Mouse (Mus musculus) limb, embryonic 14.5 days (tissue): Measurements from ENCODE around the gene Daam2. TPM values are rescaled to one million over a fixed set of nuclear protein-coding genes. Genes with fewer than 3 reads are reported as not detected.
"Not testable (repeated sequence)": the region's sequence is repeated elsewhere in the genome, so short reads cannot be mapped to it uniquely, and the experiment has no call there.

Experiments used
- ATAC-seq: fragments of 200-750 bp; cut with Nextera tagmentation; 2 replicates; pipeline ENCODE4 v1.8.0; 2017; ENCODE audit warnings: low read depth, moderate number of reproducible peaks, moderate TSS enrichment; ENCODE audit not compliant: low FRiP score
- DNase-seq: peaks from one replicate; pipeline ENCODE4 v3.0.0-alpha.2; 2015; ENCODE audit warnings: low spot score
- H3K27ac ChIP-seq: fragments of 300-500 bp; sonication (generic); replicated peaks from 2 replicates; pipeline ENCODE4 v1.5.1; 2014; ENCODE audit warnings: low read depth, mild to moderate bottlenecking, low read length, moderate library complexity, mixed read lengths
- H3K27me3 ChIP-seq: fragments of 300-500 bp; sonication (generic); 2 replicates; pipeline ENCODE4 v1.6.1; 2014; ENCODE audit warnings: low read length, mixed read lengths; ENCODE audit not compliant: control insufficient read depth, insufficient read depth
- H3K36me3 ChIP-seq: fragments of 300-500 bp; sonication (generic); 2 replicates; pipeline ENCODE4 v1.6.1; 2014; ENCODE audit warnings: mild to moderate bottlenecking, low read length, moderate library complexity, mixed read lengths; ENCODE audit not compliant: control insufficient read depth, insufficient read depth
- H3K4me1 ChIP-seq: fragments of 300-500 bp; sonication (generic); 2 replicates; pipeline ENCODE4 v1.6.1; 2014; ENCODE audit warnings: antibody characterized with exemption, low read length, mixed read lengths; ENCODE audit not compliant: control insufficient read depth, insufficient read depth
- H3K4me2 ChIP-seq: fragments of 300-500 bp; sonication (generic); replicated peaks from 2 replicates; pipeline ENCODE4 v1.6.1; 2014; ENCODE audit warnings: low read depth, mild to moderate bottlenecking, low read length, moderate library complexity; ENCODE audit not compliant: severe bottlenecking
- H3K4me3 ChIP-seq: fragments of 300-500 bp; sonication (generic); replicated peaks from 2 replicates; pipeline ENCODE4 v1.5.1; 2014; ENCODE audit warnings: low read length
- H3K9ac ChIP-seq: fragments of 300-500 bp; sonication (generic); 2 replicates; pipeline ENCODE4 v1.6.1; 2014; ENCODE audit warnings: mild to moderate bottlenecking, low read depth, low read length, moderate library complexity; ENCODE audit not compliant: severe bottlenecking
- H3K9me3 ChIP-seq: fragments of 300-500 bp; sonication (generic); 2 replicates; pipeline ENCODE4 v1.6.1; 2016; ENCODE audit warnings: low read length; ENCODE audit not compliant: control insufficient read depth
- POLR2A ChIP-seq: fragments of 200-500 bp; IDR thresholded peaks from 2 replicates; pipeline ENCODE4 v1.8.0; 2012; ENCODE audit warnings: inconsistent platforms, mild to moderate bottlenecking, moderate library complexity, borderline replicate concordance; ENCODE audit not compliant: insufficient read depth, insufficient read length; ENCODE audit errors: extremely low read depth
- WGBS: fragments of 180-500 bp; shearing (Covaris S2); extraction: QIAGEN DNeasy Blood & Tissue Kit; methylation state at CpG from one replicate; pipeline ENCODE4 v1.1.7; 2014; 5-methylcytosine and 5-hydroxymethylcytosine counted together
- polyA plus RNA-seq, 2 experiments: library from polyadenylated mRNA; depleted of rRNA in 1 of 2; stranded (reverse) in 1 of 2; unstranded in 1 of 2; fragments of >200 nt; fragmentation: Nextera tagmentation in 1 of 2; extraction: Ambion mirVana in 1 of 2; gene quantifications; 2 replicates each; pipeline versions ENCODE4 v1.2.1 to v1.2.3; 2012 to 2014

The Daam2 gene
- polyA plus RNA-seq, 2 experiments, result 8.7 to 30.0 TPM

- ATAC-seq, result no peak
- no peak overlapping the region for H3K4me3 ChIP-seq
- H3K27ac ChIP-seq, result no peak overlapping the region
- H3K27me3 ChIP-seq, result no peaks in the 10 kb centered on the region
- TF ChIP-seq POLR2A, result no peak
- WGBS, result 65% methylated on average over 14 of the region's 14 CpGs
- no peaks in the 10 kb centered on the region for H3K9me3 ChIP-seq
- no peak overlapping the region for H3K9ac ChIP-seq
- H3K4me2 ChIP-seq, result no peak overlapping the region
- no peak for DNase-seq
- H3K36me3 ChIP-seq, result peaks cover 24% of the 10 kb centered on the region
- H3K4me1 ChIP-seq, result no peaks in the 10 kb centered on the region
Observed at GRCm38 (mm10) chr17:49440331-49441130, 123.6 kb downstream of the Daam2 start.

DNA sequence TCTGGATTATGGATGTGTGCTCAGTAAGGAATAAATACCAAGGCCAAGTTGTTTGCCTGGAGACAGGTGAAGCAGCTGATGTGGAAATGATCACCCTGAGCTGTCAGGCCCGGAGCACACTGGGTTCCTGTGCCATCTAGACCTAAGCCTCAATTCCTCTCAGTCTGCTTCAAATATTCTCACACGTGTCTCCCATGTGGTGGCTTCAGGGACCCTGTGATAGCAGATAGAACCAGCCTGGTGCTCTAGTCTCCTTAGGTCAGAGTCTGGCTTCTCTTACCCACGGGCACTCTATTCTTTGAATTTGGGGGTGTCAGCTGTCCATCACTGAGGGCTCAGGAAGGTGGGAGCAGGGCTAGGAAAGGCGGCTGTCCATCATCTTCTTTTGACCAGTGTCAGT, 124.4 kb downstream of the Daam2 start:
- no peak overlapping the region for H3K9ac ChIP-seq
- H3K27ac ChIP-seq, result no peak overlapping the region
- 87% methylated on average over 4 of the region's 4 CpGs for whole genome bisulfite sequencing
- H3K36me3 ChIP-seq, result peaks cover 32% of the 10 kb centered on the region
- no peak overlapping the region for H3K4me3 ChIP-seq
- no peaks in the 10 kb centered on the region for H3K9me3 ChIP-seq
- no peaks in the 10 kb centered on the region for H3K4me1 ChIP-seq
- ATAC-seq (no peak), DNase-seq (no peak)
- no peak for TF ChIP-seq POLR2A
- no peak overlapping the region for H3K4me2 ChIP-seq
- H3K27me3 ChIP-seq, result no peaks in the 10 kb centered on the region

GRCm38 (mm10) chr17:49438822-49439574, 125.1 kb downstream of the Daam2 start:
- no peaks in the 10 kb centered on the region for H3K9me3 ChIP-seq
- DNase-seq (no peak), ATAC-seq (no peak)
- WGBS, result 76% methylated on average over 12 of the region's 12 CpGs
- peaks cover 37% of the 10 kb centered on the region for H3K36me3 ChIP-seq
- TF ChIP-seq POLR2A, result no peak
- no peak overlapping the region for H3K4me2 ChIP-seq
- no peak overlapping the region for H3K27ac ChIP-seq
- H3K4me1 ChIP-seq, result no peaks in the 10 kb centered on the region
- H3K27me3 ChIP-seq, result no peaks in the 10 kb centered on the region
- H3K4me3 ChIP-seq, result no peak overlapping the region
- H3K9ac ChIP-seq, result no peak overlapping the region

GRCm38 (mm10) chr17:49437306-49437705, 126.8 kb downstream of the Daam2 start:
- not testable (repeated sequence) for H3K9me3 ChIP-seq, H3K27me3 ChIP-seq, DNase-seq, H3K27ac ChIP-seq, H3K4me2 ChIP-seq, H3K4me1 ChIP-seq, H3K9ac ChIP-seq, H3K4me3 ChIP-seq, ATAC-seq
- peaks cover 47% of the 10 kb centered on the region for H3K36me3 ChIP-seq

GRCm38 (mm10) chr17:49436631-49437030, 127.5 kb downstream of the Daam2 start:
- no peak for ATAC-seq
- no peak for TF ChIP-seq POLR2A

More at GRCm38 (mm10) chr17:49436631-49437030, 127.5 kb downstream of the Daam2 start:
- Histone ChIP-seq H3K9me3 (no peaks in the 10 kb centered on the region), H3K9ac (no peak overlapping the region), H3K36me3 (peaks cover 47% of the 10 kb centered on the region), H3K4me3 (no peak overlapping the region), H3K27me3 (no peaks in the 10 kb centered on the region), H3K4me2 (no peak overlapping the region), H3K4me1 (peaks cover 8% of the 10 kb centered on the region), H3K27ac (no peak overlapping the region)
- DNase-seq, result no peak
- 83% methylated on average over 6 of the region's 6 CpGs for WGBS
